Comparison of ENCODE assay signal across 8 mouse cellular contexts in the genomic region with DNA sequence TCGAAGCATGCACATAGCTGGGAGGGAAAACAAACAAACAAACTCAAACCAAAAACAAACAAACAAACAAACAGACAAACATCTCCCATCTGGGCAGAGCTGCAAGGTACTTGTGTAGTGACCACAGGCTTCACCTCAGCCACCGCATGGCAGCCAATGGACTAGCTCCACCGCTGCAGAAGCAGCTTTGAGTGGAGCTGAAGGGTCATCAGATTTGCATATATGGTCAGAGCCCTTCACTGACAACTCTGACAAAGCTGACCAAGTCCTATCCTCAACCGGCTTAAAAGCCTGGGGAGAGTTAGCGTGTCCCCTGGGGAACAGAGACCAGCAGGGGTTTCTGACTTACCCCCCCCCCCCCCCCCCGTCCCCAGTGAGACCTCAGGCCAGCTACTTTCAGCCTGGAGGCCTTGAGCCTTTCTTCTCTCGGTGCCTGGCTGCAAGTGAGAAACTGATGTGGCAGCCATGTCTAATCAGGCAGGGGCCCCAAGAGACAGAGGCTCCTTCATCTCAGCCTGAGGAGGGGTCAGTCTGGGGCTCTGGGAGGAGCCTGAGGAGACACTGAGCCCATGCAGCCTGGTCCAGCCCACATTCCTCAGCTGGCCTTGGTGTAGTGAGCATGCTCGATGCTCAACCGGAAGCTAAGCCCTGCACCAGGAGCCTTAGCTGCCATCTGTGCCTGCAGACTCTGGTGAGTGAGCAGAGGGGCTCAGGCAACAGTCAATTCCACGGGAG. TPM values are rescaled to one million over a fixed set of nuclear protein-coding genes. Genes with fewer than 3 reads are reported as not detected.
DNase-seq lines count a peak whose midpoint lies in the region; ATAC-seq and TF ChIP-seq lines count a peak whose summit lies in the region.

No protein-coding gene starts in this region.

- H3K4me1 ChIP-seq in kidney, embryonic 14.5 days (ENCODE audit: control insufficient read depth, insufficient read depth, low read length), result peaks cover 19% of the 10 kb centered on the region; the same call in 1 of the 2 replicates
- peaks cover 30% of the 10 kb centered on the region for H3K4me1 ChIP-seq in embryonic facial prominence, embryonic 12.5 days
- no peaks in the 10 kb centered on the region for H3K4me1 ChIP-seq in kidney, postnatal 0 days (replicated peaks; ENCODE audit: insufficient read depth, low read length)
- H3K4me1 ChIP-seq in neural tube, embryonic 12.5 days, result peaks cover 25% of the 10 kb centered on the region

- H3K27ac ChIP-seq in kidney, embryonic 14.5 days (ENCODE audit: low read depth, low read length), result no peak overlapping the region
- H3K27ac ChIP-seq in embryonic facial prominence, embryonic 12.5 days, result peak overlapping the region; percentile 72
- no peak overlapping the region for H3K27ac ChIP-seq in kidney, postnatal 0 days
- H3K27ac ChIP-seq in neural tube, embryonic 12.5 days, result no peak overlapping the region

- H3K4me2 ChIP-seq in kidney, embryonic 14.5 days (replicated peaks; ENCODE audit: low read depth, low read length), result no peak overlapping the region; the same call in 1 of the 2 replicates
- 0 out of 2 replicates have a peak overlapping the region, but pooled peaks have one; percentile 17 for H3K4me2 ChIP-seq in embryonic facial prominence, embryonic 12.5 days (replicated peaks)
- no peak overlapping the region for H3K4me2 ChIP-seq in kidney, postnatal 0 days (ENCODE audit: low read length)
- H3K4me2 ChIP-seq in neural tube, embryonic 12.5 days (replicated peaks), result peak overlapping the region; percentile 38; the same call in 1 of the 2 replicates

- H3K9ac ChIP-seq in kidney, embryonic 14.5 days (ENCODE audit: low read depth, low read length), result no peak overlapping the region
- no peak overlapping the region for H3K9ac ChIP-seq in embryonic facial prominence, embryonic 12.5 days
- H3K9ac ChIP-seq in kidney, postnatal 0 days (ENCODE audit: low read depth, low read length), result no peak overlapping the region
- no peak overlapping the region for H3K9ac ChIP-seq in neural tube, embryonic 12.5 days

- no peak for TF ChIP-seq CTCF in kidney, postnatal 0 days (IDR thresholded peaks at IDR 0.05; ENCODE audit: low read depth)

- no peaks in the 10 kb centered on the region for H3K36me3 ChIP-seq in kidney, embryonic 14.5 days (ENCODE audit: control insufficient read depth, insufficient read depth, low read length)
- H3K36me3 ChIP-seq in embryonic facial prominence, embryonic 12.5 days, result no peaks in the 10 kb centered on the region
- no peaks in the 10 kb centered on the region for H3K36me3 ChIP-seq in kidney, postnatal 0 days (ENCODE audit: insufficient read depth, low read length)
- H3K36me3 ChIP-seq in neural tube, embryonic 12.5 days, result no peaks in the 10 kb centered on the region

- no peaks in the 10 kb centered on the region for H3K27me3 ChIP-seq in kidney, embryonic 14.5 days (ENCODE audit: control insufficient read depth, insufficient read depth, low read length)
- H3K27me3 ChIP-seq in embryonic facial prominence, embryonic 12.5 days, result peaks cover 17% of the 10 kb centered on the region; the same call in 1 of the 2 replicates
- H3K27me3 ChIP-seq in kidney, postnatal 0 days (ENCODE audit: insufficient read depth, low read length), result no peaks in the 10 kb centered on the region; the same call in 1 of the 2 replicates
- H3K27me3 ChIP-seq in neural tube, embryonic 12.5 days (replicated peaks), result no peaks in the 10 kb centered on the region

- no peak overlapping the region for H3K4me3 ChIP-seq in kidney, embryonic 14.5 days (ENCODE audit: low read length)
- H3K4me3 ChIP-seq in embryonic facial prominence, embryonic 12.5 days, result no peak overlapping the region
- no peak overlapping the region for H3K4me3 ChIP-seq in kidney, postnatal 0 days (replicated peaks; ENCODE audit: low read depth, low read length)
- no peak overlapping the region for H3K4me3 ChIP-seq in neural tube, embryonic 12.5 days

- DNase-seq in kidney, adult 18-20 months, result no peak
- peak; percentile 74 for DNase-seq in kidney, postnatal 0 days (ENCODE audit: low spot score)
- no peak for DNase-seq in T-cell, adult 2 months (ENCODE audit: low spot score)
- no peak for DNase-seq in layer of hippocampus, adult 11-12 months (ENCODE audit: low spot score)

- H3K9me3 ChIP-seq in kidney, embryonic 14.5 days (ENCODE audit: control insufficient read depth, low read length), result no peaks in the 10 kb centered on the region
- H3K9me3 ChIP-seq in embryonic facial prominence, embryonic 12.5 days, result no peaks in the 10 kb centered on the region
- no peaks in the 10 kb centered on the region for H3K9me3 ChIP-seq in kidney, postnatal 0 days (replicated peaks; ENCODE audit: low read length)
- H3K9me3 ChIP-seq in neural tube, embryonic 12.5 days, result no peaks in the 10 kb centered on the region

- peak; percentile 90 for ATAC-seq in kidney, embryonic 14.5 days (ENCODE audit: low FRiP score, low TSS enrichment)
- ATAC-seq in embryonic facial prominence, embryonic 12.5 days (ENCODE audit: insufficient number of reproducible peaks, insufficient read depth, low FRiP score, low TSS enrichment), result peak; percentile 82
- peak; percentile 49; the same call in 1 of the 2 replicates for ATAC-seq in kidney, postnatal 0 days (replicated peaks; ENCODE audit: low FRiP score, low read depth)
- ATAC-seq in neural tube, embryonic 12.5 days (ENCODE audit: low FRiP score, low read depth), result peak; percentile 82
- ATAC-seq in cerebellum, adult (ENCODE audit: insufficient number of reproducible peaks, low FRiP score, low TSS enrichment), result no peak

- WGBS in kidney, embryonic 14.5 days, result 36% methylated on average over 10 of the region's 10 CpGs
- 31% methylated on average over 10 of the region's 10 CpGs for WGBS in embryonic facial prominence, embryonic 12.5 days
- 49% methylated on average over 9 of the region's 10 CpGs for whole genome bisulfite sequencing in kidney, postnatal 0 days
- 25% methylated on average over 10 of the region's 10 CpGs for WGBS in neural tube, embryonic 12.5 days

RNA-seq across cellular contexts. Expression of a gene that starts 12.4 kb away (rescaled TPM):
- 137 and 176 TPM in 2 replicates for polyA plus RNA-seq in kidney, embryonic 14.5 days (2014; fragmentation: Nextera tagmentation; extraction: Ambion mirVana)
- 195 and 197 TPM in 2 replicates for polyA plus RNA-seq in embryonic facial prominence, embryonic 12.5 days (2016; fragmentation: Nextera tagmentation; extraction: Ambion mirVana)
- 158 and 162 TPM in 2 replicates for polyA plus RNA-seq in kidney, postnatal 0 days (2015; fragmentation: Nextera tagmentation; extraction: Ambion mirVana)
- 266 and 268 TPM in 2 replicates for polyA plus RNA-seq in neural tube, embryonic 12.5 days (2016; fragmentation: Nextera tagmentation; extraction: Ambion mirVana)

Comparison
In these comparisons a context has a peak if more than half of its experiments do, and no peak if none do; other contexts are left out.
1. H3K4me2 ChIP-seq: peak in embryonic facial prominence, embryonic 12.5 days (single experiment) and neural tube, embryonic 12.5 days (single experiment); none in kidney, embryonic 14.5 days (single experiment) and kidney, postnatal 0 days (single experiment).